Mouse (Mus musculus) urinary bladder, postnatal 25 days (tissue): ENCODE measurements around the gene Tedc1.

ENCODE experiments used
- DNase-seq: peaks from one replicate; pipeline ENCODE4 v3.0.0; 2022; ENCODE audit warnings: low spot score

Gene Tedc1

DNA sequence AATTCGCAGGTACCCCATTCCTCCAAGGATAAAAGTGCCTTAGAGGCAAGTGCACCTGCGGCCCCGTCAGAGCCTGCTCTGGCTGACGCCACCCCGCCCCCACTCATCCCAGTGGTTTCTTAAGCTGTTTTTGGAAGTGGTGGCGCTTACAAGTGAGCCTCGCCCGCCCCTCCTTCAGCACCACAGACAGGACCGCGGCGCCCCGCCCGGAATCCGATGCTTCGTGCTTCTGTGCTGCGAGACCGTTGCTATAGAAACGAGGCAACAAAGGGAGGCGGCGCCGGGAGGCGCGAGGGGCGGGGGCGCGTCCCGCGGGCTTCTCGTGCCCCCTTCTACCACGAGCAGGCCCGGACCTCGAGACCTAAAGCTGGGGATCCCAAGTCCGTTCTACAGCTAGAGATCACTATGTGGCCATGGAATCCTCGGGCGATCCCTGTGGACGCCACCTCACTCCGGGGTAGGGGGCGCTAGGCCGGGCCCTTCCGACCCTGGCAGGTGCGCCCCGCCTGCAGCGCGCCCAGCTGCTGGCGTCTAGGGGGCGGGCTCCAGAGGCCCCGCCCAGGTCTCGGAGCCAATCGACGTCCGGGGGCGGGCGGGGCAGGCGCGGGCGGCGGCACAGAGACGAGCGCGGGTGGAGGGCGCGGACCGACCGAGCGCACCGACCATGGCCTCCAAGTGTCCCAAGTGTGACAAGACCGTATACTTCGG lies 16.2 kb upstream of the Tedc1 start, which contains the start of gene Crip2:
TSS of gene Crip2 (plus strand) at position 329 of the 708 bp plus-strand sequence.
- DNase-seq: peak; percentile 84

DNA sequence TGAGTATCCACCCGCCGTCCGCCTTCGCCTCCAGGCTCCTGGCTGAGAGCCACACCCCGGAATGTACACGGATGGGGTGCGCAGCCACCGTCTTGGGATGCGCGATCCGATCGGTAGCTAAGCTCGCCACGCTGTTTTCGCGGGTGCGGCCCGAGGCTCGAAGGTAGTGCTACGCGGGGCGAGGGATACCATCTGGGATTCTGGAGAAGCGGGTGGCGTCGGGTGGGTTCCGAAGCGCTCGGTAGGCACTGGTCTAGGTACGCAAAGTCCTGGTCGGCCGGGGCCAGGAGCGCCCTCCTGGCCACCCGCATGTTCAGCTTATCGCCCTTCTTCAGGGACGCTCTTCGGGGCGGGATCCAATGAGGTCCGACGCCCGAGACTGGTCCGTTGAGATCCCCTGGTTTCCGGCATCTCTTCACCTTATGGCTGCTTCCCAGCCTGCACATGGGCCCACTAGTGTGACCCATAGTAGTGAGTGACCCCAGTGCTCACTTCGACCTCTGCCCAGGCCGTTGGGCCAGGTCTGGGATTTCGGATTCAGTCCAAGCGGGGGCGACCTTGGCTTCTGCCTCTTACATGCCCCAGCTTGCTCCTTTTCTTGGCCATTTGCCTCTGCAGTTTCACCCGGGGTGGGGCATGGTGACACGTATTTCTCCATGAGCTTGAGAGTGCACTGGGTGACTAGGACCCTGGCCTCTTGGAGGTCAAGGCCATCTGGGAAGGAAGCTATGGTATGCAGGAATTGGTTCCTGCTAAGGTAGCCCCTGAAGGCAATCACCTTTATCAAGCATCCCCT lies 15.4 kb upstream of the Tedc1 start:
- DNase-seq: peak; percentile 54

DNA sequence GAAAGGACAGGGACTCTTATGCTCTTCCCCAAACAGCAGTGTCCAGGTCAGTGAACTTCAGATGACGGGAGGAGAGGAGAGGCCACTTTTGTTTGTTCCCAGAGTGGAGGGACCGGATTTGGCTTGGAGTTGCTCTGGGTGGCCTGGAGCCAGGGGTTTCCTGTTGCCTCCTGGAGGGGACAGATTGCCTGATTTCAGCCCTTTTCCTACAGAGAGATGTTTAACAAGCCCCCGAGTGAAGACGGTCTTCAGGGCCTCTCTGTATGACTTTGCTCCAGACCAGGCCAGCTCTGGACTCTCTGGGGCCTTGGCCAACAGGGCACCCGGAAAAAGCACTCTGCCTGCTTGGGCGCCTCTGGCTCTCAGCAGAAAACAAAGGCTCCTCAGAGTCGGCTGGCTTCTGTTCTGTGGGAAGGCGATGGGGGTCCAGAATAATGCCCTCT lies 14.7 kb upstream of the Tedc1 start:
- DNase-seq: no peak

DNA sequence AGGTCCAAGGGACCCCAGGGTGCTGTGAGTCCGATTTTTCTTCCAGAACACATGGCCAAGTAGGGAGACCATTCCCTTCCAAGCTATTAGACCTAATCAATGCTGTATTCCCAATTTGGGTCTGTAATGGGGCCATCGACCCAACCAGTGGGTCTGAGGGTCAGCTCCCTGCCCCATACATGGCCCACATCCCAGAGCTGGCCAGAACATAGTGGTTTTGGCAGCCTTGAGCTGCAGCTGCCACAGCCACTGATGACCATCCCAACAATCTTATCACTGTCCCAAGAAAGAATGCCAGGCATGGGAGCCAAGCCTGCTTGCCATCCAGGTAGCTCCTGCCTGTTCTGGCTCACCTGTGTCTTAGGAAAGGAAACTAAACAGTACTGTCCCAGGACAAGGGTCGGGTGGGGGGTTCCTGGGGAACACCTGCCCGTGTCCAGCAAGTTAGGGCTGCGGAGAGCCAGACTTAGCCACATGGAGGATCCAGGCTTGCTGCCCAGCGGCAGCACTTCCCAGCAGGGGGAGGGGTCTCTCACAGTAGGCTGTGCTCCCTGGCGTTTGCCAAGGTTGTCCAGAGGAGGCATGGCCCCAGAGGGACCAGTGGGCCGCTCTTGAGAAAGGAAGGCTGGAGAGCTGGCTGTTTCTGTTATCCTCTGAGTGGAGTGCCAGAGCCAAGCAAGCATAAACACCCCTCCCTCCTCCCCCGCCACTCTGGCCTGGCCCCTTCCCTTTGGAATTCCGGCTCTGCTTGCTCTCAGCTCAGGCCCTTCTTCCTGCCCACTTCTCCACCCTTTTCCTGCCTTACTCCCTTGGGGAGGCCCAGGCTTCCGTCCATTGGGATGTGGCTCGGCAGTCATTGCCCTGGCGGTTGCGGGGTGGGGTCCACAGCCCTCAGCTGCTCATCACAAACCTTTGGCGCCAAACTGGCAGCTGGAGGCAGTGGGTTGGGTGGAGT lies 13.9 kb upstream of the Tedc1 start:
- DNase-seq: peak; percentile 45

DNA sequence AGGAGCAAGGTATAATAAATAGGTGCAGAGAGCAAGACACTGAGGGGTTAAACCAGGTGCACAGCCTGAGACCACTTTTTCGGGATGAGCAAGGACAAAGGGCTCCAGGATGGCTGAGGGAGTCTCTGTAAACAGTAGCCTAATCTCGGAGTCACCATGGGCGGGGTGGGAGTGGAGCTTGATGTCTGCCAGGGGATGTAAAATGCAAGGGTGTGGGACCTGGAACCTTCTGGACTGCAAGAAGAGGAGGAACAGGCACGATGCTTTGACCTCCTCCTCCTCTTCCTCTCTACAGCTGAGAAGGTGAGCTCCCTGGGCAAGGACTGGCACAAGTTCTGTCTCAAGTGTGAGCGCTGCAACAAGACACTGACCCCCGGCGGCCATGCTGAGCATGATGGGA lies 13.1 kb upstream of the Tedc1 start:
- no peak for DNase-seq

DNA sequence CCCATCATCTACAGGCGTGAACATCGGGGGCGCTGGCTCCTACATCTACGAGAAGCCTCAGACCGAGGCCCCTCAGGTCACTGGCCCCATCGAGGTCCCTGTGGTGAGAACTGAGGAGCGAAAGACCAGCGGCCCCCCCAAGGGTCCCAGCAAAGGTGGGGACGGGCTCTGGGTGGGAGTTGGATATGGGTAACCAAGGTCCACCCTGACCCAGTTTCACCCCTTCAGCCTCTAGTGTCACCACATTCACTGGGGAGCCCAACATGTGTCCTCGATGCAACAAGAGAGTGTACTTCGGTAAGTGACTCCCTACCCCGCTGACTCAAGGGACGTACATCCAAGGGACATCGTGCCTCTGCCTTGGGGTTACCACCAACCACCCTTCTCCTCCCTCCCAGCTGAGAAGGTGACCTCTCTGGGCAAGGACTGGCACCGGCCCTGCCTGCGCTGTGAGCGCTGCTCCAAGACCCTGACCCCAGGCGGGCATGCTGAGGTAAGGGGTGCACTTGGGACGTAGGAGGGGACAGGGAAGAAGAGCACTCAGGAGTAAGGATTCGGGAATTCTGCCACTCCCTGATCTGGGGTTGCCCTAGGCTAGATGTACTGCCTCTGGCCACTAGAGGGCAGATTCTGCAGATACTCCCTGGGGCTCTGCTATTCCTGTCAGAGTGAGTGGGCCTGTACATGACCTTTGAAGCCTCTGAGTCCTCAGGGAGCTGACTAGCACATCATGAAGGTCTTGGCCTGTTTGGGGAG lies 12.0 kb upstream of the Tedc1 start:
- no peak for DNase-seq

DNA sequence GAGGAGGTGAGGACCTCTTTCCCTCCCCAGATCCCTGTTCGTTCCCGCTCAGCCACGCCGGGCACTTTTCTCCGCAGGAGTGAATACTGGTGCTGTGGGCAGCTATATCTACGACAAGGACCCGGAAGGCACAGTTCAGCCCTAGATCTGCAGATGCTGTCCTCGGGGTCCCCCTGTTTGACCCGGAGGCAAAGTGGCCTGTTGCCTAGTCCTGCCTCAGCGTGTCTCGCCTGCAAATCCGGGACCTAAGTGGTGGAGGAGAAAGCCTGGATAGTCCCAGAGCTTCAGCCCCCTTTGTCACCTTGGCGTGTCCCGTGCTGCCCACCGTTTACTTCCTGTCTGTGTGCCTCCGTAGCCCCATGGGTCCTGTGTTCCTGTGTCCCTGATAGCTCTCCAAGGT lies 11.3 kb upstream of the Tedc1 start:
- no peak for DNase-seq

DNA sequence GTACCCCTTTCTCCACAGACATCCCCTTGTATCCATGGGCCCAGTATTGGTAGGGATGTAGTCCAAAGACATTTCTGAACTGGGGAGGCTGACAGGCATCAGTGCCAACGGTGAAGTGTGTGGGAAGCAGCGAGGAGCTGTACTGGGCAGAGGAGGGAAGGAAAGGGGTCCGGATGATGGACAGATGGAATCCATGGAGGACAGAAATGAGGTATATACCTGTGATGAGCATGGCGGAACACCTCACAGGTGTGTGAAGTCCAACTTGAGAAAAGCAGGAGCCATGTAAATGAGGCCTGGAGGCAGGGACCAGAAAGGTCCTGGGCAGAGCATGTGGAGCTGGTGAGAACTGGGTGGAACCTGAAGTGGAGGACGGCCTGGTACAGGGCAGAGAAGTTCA lies 10.6 kb upstream of the Tedc1 start:
- DNase-seq: no peak

DNA sequence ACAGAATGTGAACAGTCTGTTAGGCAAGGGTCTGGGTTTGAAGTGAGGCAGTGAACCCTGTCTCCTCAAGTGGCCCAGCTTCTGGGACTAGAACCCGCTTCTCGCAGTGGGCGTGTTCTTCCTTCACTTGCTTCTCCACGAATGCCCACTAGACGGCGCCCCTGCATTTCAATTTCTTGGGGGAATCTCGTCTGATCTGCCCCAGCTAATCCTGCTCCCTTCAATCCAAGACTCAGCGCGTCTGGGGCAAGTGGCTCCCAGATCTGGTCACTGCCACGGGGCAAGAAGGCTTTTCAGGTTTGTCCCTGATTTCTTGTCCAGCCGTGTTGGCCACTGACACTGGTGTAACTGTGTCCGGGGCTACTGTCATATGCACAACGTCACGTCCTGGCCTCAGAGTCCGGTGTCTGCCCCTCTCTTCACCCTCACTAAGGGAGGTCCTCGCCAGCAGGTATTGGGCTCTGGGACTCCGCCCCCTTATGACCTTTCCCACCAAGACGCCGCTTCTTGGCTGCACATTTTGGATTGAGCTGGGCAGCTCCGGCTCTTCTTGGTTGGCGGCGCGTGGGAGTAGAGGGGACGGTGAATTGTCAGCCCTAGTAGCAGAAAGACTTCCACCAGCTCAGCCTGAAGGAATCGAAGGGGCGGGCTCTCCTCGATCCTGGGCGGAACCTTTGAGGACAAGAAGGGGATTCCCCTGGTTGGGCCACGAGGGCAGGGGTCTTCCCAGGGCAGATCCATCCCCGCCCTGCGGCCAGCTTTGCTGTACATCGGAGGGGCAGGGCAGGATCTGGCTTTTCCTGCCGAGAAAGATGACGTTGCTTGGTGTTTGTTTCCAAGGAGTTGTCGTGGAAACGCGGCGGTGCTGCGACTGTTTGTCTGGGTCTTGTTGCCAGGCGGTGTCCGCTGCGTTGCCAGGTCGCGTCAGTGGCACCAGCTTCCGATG lies 9.8 kb upstream of the Tedc1 start, which contains the start of gene Crip1:
TSS of gene Crip1 (plus strand) at position 205 of the 946 bp plus-strand sequence.
- DNase-seq: peak; percentile 82

DNA sequence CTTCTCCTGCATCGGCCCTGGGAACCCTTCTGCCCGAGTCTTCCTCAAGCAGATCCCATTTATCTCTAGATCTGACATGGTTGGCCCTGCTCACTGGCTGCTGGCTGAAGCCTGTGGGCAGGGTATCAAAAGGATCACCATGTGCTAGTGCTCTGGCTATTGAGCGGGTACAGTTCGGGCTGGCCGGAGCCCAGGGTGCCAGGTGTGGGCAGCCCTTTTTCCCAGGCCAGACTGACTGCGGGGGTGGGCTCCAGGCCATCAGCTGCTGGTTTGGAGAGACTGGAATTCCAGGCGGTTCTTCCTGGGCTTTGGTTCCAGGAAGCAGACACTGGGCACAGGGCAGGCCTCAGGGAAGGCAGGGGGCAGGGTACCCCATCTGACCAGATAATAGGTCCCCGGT lies 8.7 kb upstream of the Tedc1 start:
- no peak for DNase-seq

DNA sequence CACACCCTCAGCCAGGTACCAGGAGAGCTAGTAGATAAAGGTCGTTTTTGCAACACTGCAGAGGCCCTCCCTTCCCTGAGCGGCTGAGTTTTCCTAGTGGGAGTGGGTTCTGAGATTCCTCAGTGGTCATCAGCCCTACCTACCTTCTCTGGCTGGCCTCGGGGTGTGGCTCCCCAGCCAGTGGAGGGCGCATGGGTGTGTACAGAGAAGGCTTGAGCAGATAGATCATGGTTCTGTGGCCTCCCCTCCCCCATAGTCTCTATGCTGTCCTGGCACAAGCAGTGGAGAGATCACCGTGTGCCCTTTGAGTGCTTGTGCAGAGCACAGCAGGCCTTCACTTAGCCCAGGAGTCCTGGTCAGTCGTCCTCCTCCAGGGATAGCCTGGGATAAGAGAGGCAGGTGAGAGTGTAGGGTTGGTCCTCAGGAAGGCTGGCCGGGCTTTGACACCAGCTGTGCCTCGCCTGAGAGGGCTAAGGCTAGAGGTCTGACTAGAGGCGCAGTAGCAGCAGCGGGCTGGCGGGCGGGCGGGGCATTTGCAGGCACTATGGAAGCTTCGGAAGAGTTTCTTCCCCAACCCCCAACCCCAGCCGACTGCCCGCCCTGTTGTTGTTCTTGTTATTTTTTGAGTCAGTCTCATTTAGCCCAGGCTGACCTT lies 7.7 kb upstream of the Tedc1 start:
- peak; percentile 65 for DNase-seq

DNA sequence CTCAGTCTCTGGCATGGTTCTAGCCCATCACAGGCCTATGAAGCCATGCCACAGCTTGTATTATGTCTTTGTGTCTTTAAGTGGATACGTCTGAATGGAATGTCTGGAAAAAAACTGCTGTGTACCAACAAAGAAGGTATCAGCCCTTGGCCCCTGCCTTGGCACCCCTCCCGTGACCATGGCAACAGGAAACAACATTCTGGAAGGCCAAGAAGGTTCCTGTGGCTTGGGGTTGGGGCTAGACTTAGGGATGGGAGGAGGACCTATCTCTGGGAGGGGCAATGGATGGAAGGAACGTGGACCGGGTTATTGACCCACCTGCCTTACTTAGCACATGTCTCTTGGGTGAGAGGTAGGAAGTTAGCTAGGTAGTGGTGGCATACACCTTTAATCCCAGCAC lies 6.9 kb upstream of the Tedc1 start:
- DNase-seq: no peak

DNA sequence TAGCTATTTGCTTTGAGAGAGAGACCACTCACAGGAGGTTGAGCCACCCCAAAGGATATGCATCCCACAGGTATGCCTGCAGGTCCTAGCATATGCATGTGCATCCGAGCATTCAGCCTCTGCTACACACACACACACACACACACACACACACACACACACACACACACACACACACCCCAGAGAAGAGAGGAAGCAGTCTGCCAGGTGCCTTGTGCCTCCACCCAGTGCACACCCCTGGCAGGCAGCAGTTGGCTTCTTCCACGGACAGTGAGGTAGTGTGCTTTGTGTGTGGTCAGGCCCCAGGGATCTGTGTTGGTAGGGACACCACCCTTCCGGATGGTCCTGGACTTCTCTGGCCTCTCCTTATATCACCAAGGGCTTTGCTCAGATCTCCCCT lies 6.3 kb upstream of the Tedc1 start:
- DNase-seq: no peak

DNA sequence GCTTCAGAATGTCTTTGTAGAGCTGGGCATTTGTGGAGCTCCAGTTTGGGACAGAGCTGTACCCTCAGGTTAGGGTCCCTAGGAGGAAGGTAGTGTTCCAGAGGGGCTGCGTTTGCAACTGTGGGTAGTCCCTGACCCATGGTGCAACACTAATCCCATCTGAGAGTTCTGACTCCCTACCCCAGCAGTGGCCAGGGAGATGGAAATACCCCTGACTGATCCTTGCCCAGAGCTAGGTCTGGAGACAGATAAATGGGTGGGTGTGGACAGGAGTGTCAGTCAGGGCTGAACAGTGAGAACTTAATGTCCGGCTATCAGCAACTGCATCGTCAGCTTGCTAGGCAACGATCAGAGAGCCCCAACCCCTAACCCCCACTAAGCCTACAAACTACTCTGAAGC lies 5.6 kb upstream of the Tedc1 start:
- no peak for DNase-seq

DNA sequence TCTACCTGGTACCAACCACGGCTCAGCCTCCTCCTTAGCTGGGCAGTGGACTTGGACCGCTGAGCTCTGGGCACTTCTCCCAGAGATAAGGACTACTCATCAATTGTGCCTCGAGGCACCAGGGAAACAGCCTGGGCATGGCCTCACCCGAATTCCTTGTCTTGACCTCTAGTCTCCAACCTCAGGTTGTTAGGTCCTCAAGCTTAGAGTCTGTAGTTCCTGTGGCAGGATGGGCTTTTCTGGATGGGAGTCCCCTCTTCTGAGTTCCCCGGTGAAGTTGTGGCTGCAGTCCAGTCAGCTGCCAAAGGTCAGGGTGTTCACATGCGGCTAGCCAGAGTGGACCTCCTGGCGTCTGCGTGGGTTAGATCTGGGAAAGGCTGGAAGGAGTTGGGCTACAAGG lies 5.2 kb upstream of the Tedc1 start:
- DNase-seq: no peak

DNA sequence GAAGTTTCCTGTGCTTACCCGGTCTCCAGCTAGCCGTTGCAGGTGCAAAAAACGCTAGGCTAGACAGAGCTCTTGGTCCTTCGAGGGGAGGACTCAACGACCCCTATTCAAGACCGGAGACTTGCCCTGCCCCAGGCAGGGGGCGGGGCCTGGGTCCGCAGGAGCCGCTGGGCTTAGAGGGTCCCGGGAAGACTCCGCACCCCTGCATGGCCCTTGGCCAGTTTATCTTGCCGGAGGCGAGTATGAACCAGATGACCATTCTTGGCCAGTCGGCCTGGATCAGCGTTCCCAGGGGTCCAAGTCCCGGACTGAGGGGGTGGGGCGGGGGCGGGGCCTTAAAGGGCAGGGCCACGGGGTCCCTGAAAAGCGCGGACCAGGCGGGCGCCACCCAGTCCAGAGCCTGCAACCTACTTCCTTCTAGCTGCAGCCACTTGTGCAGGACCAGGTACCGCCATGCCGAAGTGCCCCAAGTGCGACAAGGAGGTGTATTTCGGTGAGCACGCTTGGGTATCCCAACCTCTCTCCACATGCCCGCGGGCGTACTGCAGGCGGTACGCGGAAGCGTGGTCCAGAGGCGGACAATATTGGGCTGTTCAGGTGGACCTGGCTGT lies 4.5 kb upstream of the Tedc1 start:
- DNase-seq: no peak

DNA sequence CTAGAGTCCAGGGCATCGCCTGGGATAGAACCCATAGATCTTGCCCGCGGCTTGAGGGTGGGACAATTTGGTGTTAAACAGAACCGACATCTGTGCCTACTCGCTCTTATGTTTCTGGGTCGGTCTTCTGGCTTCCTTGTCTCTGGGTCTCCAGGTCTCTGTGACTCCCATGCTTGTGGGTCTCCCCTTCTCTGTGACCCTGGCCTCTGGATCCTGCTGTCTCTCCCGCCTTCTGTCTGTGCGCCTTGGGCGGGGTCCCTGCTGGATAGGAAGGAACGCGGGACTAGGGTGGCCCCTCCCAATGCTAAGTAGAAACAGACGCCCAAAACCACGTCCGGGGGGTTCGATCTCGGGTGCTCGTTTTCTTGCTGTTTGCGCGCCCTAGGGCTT lies 4.0 kb upstream of the Tedc1 start:
- no peak for DNase-seq

DNA sequence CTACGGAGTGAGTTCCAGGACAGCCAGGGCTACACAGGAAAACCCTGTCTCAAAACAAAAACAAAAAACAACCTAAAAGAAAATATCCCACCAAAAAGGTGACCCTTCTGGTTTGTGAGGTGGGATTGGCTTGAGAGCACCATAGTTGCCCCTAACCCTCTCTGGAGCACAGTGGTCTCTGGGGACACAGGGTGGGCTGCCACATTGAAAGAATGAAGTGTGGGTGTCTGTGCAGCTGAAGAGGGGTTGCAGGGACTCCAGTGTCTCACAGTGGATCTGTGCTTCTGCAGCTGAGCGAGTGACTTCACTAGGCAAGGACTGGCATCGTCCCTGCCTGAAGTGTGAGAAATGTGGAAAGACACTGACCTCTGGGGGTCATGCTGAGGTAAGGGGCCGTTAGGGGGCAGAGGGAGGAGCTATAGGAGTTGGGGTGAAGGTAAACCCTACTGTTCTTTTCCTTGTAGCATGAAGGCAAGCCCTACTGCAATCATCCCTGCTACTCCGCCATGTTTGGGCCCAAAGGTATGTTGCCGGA lies 3.2 kb upstream of the Tedc1 start:
- no peak for DNase-seq

DNA sequence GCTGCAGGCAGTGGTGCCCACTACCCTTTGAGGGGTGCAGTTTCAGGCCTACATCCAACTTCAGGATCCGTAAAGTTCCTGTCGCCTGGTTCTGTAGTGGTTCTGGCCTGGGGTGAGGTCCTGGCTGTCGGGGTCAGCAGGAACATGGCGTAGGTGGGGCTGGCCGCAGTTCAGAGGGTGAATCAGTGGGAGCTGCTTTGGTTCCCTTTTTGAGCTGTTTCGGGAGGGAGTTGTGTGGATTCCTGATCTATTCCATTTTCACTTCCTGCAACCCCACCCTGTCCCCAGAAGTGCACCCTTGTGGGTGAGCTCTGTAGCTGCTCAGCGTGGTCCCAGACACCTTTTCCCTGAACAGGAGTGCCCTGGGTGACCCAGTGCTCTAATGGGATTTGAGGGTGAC lies 2.2 kb upstream of the Tedc1 start:
- no peak for DNase-seq
